Mouse (Mus musculus) heart, adult 8-10 months (tissue): ENCODE results near the gene Ank3. TPM values are rescaled to one million over a fixed set of nuclear protein-coding genes. Genes with fewer than 3 reads are reported as not detected.

Source experiments
- DNase-seq: peaks from one replicate; pipeline ENCODE4 v3.0.0; 2022; ENCODE audit warnings: low spot score
- total RNA-seq, 4 experiments: library from RNA; stranded (reverse); gene quantifications; 2 replicates each; pipeline ENCODE4 v1.2.4; 2022

Ank3 gene
- total RNA-seq, 4 experiments from 2014 or later = 72.9 to 84.4 (median 74.9) TPM

GRCm38 (mm10) chr10:69656321-69656720 is 257.7 kb downstream of the Ank3 start:
- DNase-seq = peak; percentile 48

DNA sequence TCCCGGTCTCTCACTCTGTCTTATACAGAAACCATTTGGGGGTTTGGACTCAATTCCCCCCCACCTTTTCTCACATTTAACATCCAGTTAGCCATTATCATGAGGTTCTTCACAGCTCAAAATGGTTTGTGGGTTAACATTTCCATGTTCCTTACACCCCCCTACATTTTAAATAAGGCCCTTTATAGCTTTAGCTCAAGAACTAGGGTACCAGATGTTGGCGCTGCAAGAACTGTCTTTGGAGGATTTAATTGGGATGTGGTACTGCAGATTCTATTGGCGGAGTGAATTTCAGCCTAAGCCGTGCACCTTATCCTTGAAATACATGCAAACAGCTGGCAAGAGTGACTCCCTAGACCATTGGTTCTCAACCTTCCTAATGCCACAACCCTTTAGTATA is 261.2 kb downstream of the Ank3 start:
- no peak for DNase-seq

- peak; percentile 66 for DNase-seq
Observed at GRCm38 (mm10) chr10:69662338-69662737, 263.8 kb downstream of the Ank3 start.

DNA sequence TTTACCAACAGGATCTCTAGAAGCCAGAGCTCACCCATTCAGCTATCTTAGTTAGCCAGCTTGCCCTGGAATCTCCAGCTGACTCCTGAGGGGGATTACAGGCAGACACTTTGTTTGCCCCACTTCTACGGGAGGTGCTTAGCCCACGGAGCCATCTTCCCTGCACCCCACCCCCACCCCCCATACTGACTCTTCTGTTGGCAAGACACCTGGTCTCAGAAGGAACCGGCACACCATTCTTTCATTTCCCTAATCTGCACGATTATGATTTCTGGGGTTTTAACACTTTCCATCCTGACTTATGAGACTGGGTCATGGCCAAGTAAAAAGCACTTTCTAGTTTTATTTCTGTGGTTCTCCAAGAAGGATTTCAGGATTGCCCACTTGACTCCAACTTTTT is 268.9 kb downstream of the Ank3 start:
- no peak for DNase-seq

DNA sequence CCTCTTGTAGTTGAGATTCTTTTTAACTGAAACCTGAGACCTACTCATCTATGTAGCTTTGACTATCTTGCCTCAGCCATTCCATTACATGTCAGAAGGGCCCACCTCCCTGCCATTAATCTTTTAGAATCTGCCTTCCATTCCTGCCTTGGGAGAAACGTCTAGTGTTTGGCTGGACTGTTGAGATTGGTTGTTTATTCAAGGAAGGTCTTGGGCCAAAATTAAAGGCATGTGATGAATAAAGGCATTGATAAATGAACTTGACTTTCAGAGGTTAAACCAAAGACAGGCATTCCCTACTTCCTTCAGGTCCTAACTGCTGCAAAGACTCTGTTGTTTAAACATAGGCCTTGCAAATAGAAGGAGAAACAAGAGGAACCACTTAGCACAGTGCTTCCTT is 271.9 kb downstream of the Ank3 start:
- no peak for DNase-seq

DNA sequence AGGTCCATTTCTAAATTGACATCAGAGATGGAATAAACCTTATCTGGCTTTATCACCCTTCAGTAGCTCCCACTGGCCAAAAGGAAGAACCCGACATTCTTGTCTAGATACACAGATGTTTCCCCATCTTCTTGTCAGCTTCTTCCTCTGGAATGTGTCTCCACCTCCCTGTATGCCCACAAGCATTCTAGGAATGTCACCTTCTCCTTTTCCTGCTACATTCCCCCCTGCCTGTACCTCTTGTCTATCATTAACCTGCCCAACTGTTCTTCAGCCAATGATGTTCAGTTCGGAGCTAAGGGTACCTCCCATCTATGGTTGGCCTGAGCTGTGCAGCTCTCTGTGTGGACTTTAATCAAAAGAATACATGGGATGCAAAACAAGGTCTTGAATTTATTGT is 272.4 kb downstream of the Ank3 start:
- no peak for DNase-seq

DNA sequence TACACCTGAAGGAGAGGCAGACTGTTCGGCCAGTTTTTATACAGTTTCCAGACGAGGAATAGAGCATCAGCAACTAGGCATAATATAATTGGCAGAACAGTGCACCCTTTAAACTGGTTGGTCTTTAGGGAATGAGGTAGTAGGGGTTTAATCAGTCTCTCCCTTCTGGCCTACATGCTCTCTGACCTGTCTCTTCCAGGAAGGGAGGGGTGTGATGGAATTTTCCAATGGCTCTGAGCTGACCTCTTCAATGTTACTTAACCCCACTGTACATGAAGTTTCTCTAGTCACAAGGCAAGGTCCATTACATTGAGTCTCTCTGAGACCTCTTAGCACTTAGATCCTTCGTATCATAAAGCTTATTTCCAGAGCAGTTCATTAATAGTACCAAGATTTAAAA is 272.9 kb downstream of the Ank3 start:
- DNase-seq = no peak

DNA sequence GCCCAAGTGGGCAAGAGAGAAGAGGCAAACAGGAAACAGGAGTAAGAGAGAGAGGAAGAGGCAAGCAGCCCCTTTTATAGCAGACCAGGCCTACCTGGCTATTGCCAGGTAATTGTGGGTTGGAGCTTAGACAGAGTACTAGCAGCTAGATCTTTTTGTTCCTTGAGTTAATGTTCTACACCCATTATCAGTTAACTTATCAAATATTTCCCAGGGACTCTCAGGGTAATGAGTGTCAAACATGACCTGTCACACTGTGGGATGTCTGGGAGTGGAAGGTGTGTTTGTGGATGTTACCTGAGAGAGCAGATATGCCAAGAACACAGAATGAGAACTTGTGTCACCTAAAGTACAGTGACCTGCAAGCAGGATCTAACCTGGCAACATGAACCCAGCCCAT is 274.0 kb downstream of the Ank3 start:
- DNase-seq = no peak

DNA sequence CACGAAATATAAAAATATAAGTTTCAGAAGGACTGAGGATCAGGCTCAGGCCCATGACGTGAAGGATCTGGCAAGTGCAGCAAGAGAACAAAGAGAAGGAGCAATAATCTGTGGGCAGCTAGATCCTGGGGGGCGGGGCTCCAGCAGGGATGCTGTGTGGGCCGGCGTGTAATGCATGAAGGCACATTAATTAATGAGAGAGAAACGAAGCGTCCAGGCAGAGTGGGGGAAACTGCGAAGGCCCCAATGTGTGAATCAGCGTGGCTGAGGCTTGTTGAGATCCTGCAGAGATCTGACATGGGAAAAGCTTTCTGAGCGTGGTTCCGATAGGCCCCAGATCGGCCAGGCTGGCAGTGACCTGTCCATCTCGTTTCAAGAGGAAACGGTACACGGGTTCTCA is 279.7 kb downstream of the Ank3 start:
- DNase-seq = no peak

DNA sequence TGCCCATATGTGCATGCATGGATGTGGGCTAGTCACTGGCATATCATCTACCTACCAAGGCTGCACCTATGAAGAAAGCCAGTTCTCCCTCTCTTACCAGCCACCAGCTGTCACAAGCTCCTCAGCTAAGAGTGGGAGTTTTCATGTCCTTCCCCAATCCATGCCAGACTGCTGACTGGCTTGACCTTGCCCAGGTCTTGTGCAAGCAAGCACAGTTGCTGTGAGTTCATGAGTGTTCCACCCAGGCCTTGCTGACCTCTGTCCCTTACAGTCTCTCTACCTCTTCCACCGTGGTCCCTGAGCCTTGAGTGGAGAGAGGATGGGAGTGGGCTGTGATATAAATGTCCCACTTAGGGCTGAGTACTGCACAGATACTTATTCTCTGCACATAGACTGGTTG is 287.8 kb downstream of the Ank3 start:
- no peak for DNase-seq

GRCm38 (mm10) chr10:69689096-69689495 is 290.5 kb downstream of the Ank3 start:
- DNase-seq = no peak

- DNase-seq = no peak
Observed at GRCm38 (mm10) chr10:69690131-69690960, 291.8 kb downstream of the Ank3 start.

DNA sequence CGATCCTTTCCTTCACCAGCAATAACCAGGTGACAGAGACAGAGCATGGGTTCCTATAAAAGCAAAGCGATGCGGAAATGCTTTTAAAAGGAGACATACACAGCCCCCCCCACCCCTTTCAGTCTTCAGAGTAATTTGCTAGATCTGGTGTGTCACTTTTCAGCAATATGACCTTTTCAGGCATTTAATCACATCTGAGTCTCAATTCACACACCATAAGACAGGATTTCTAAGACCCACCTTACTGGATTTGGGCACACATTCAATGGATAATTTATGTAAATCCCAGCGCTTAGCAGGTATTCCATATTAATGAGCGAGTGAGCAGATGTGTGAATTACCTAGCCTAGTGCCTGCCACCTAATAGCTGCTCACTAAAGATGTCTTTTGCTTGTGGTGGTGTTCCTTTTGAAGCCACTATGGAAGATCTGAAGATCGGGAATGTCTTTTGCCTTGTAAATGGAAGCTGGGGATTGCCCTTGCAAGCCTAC is 292.4 kb downstream of the Ank3 start:
- DNase-seq = no peak

- DNase-seq = no peak
Observed at GRCm38 (mm10) chr10:69696019-69696418, 297.4 kb downstream of the Ank3 start.

DNA sequence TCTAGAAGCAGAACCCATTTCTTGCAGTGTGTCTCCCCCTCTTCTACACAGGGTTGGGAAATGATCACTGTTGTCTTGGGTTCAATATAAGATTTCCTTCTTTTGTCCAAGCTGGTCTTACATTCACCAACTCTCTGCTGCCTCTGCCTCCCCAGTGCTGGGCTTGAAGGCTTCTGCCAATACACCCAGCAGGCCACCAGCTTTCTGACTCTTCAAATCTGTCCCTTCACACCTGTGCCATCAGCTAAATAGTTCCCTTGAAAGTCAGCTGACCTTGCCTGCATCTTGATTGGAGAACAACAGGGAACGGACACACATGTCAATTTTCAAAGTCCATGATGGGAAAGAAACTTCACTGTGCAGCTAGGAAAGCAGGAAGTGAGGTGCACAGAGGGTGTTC is 300.1 kb downstream of the Ank3 start:
- DNase-seq = no peak

GRCm38 (mm10) chr10:69701226-69701625 is 302.7 kb downstream of the Ank3 start:
- DNase-seq = no peak

GRCm38 (mm10) chr10:69705806-69706768 is 307.5 kb downstream of the Ank3 start:
- DNase-seq = no peak

DNA sequence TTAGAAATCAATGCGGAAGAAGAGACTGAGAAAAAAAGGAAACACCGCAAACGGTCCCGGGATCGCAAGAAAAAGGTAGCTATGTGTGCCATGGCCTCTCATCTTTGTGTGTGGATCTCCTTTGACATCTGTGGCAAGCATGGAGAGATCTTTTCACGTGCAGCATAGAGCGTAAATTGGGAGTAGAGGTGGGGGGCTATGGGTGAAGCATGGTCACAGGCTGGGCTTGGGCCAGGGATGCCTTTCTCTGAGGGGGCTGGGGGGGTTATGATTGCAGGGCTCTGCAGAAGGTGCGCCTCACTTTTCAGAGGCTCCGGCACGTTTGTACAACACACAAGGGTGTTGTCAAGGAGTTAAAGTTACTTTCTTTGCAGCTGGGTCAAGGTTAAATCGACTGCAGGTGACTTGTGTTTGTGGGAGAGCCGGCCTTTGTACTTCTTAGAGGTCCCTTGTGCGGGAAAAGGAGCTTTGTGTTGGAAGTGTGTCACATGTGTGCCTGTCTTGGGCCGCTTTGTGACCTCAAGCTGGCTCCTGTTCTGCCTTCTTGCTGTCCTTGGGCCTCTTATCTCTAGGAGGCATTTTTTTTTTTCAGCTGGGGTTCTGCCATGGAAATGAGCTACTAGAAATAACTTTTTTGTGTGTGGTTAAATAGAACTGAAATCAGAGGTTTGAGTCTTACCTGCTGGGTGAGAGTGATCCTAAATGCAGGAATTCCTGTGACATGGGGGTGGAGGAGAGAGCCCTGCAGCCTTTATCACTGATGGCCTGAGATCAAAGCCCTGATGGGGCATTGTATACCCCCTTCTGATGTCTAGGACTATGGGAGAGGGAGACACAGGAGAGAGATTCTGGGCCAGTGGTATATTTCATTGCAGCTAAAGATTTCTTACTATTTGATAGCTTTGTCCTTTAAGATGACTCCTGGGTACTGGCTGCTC is 308.5 kb downstream of the Ank3 start:
- peak; percentile 3 for DNase-seq

- DNase-seq = no peak
Observed at GRCm38 (mm10) chr10:69707844-69708550, 309.4 kb downstream of the Ank3 start.

DNA sequence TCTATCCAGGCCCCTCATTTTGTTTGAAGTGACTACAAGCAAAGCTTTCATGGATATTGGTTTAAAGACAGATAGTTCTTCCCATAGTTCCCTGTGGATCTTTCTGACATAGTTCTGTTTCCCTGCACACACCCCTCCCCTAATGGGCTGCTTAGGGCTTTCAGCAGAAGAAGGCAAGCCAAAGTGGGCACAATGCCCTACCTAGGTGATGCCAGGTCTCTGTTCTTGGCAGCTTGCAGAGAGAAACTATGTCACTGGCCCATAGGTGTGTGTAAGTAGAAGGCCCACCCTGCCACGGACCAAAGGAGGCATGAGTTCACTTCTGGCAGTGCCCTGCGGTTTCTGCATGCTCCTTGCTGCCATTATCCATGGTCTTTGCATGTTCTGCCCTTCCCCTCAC is 311.1 kb downstream of the Ank3 start:
- peak; percentile 6 for DNase-seq

GRCm38 (mm10) chr10:69710802-69711201 is 312.2 kb downstream of the Ank3 start:
- DNase-seq = no peak
